Mouse (Mus musculus) gastrocnemius, postnatal 14 days (tissue): ENCODE measurements around the gene Macrod1. TPM values are rescaled to one million over a fixed set of nuclear protein-coding genes. Genes with fewer than 3 reads are reported as not detected.

ENCODE experiments used
- DNase-seq: peaks from one replicate; pipeline ENCODE4 v3.0.0; 2021; ENCODE audit warnings: mixed read lengths
- intact Hi-C: fragments of 180-260 bp; cut with DNase I; formaldehyde crosslinking; loops from one replicate; pipeline ENCODE4 v1.15.1; 2025; ENCODE audit warnings: low total_unique reads
- total RNA-seq, 2 experiments: library from RNA; stranded (reverse); gene quantifications; 2 replicates each; pipeline ENCODE4 v1.2.3; 2021

Gene Macrod1
- total RNA-seq, 2 experiments from 2014 or later = 187 to 192 TPM

DNA sequence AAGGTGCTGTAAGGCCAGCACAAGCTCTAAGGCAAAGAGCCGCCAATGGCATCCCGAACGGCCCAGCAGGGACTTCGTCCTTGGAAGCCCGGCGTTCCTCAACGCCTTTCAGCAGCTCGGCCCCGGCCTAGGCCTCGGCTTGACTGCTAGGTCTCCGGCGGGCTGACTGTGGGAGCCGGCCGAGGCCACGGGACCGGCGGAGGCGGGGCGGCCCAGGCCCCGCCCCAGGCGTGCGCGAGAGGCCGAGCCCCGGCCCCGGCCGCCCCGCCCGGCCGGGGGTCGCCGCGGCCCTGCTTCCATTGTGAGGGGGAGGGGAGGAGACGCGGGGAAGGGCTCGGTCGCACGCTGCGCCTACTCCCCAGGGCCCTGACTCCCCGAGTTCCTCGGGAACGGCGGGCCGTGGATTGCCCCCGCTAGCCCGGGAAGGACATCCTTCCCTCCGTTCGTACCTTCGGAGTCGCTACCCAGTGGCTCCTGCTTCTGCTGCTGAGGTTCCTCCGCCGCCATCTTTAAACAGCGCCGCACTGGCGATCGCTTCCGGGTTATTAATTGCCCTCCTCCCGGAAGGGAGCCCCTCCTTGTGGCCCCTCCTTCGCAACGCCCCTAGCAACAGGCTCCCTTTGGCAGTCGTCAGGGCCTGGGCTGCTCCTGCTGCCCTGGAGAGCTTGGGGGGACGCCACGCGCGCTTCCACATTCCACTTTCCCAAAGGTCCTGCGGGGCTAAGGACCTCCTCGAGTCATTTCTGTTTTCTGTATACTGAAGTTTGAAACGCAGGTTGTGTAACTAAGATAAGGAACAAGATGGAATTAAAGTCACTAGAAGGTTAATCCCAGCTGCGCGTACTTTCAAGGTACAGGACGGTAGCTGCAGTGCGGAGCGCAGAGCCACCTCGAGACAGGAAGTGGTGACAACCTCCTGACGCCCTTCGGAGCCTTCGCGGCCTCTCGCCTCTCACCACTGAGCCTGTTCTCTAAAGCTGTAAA, 149.4 kb downstream of the Macrod1 start, which contains the start of gene Otub1:
Gene Otub1, minus strand, starts transcription at position 564 of the 984 bp plus-strand sequence.
- intact Hi-C loops = no loop called here
- DNase-seq = peak; percentile 94

DNA sequence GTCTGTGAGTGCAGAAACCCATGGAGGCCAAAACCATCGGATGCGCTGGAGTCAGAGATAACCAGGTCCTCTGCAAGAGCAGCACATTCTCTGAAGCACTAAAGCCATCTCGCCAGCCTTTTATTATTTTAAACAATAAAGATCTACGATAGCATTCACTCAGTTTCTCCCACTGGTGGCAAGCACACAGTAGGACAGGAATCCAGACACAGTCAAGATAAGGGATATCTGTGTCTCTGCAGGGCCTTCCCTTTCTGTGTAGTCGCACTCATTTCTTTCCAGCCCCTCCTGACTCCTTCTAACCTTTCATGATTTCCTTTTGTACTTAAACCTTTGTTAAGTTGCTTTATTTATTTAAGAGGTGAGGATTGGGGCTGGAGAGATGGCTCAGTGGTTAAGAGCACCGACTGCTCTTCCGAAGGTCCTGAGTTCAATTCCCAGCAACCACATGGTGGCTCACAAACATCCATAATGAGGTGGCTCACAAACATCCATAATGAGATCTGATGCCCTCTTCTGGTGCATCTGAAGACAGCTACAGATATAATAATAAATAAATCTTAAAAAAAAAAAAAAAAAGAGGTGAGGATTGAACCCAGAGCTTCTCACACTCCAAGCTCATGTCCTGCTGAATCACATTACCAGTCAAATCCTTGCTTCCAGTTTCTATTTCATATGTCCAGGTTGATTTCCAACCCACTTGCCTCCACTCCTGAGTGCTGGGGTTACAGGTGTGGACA, 153.5 kb downstream of the Macrod1 start:
- DNase-seq = no peak
- intact Hi-C loops = no loop called here

DNA sequence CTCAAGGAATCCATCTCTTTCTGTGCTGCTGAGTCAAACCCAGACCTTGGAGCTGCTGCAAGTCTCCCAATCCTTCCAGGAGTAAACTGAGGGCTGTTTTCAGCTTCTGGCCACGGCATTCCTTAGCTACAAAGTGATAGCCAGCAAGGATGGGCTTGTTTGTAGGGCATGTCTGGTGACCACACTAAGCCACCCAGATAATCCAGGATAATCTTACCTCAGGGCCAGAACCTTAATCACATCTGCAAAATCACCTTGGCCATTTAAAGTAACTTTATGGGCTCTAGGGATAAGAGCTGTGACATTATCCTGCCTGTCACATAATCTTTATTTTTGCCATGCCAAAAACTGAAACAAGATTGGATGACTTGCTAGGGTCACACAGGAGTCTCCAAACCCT, 155.6 kb downstream of the Macrod1 start:
- no peak for DNase-seq
- intact Hi-C loops = no loop called here

DNA sequence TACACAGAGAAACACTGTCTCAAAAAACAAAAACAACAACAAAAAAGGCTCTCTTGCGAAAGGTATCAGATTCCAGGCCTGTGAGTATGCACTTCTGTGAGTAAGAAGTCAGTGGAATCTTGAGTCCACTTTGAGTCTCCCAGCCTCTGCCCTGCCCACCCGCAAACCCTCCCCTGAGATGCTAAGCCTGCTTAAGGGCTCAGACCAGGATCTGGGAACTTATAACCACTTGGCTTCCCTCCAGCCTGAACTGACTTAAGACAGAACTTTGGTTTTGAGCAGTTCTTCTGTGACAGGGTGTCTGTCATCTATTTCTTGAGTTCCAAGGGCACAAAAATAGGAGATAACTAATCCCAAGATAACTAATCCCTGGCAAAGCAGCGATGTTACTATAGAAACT, 156.4 kb downstream of the Macrod1 start:
- no peak for DNase-seq
- intact Hi-C loops = no loop called here

DNA sequence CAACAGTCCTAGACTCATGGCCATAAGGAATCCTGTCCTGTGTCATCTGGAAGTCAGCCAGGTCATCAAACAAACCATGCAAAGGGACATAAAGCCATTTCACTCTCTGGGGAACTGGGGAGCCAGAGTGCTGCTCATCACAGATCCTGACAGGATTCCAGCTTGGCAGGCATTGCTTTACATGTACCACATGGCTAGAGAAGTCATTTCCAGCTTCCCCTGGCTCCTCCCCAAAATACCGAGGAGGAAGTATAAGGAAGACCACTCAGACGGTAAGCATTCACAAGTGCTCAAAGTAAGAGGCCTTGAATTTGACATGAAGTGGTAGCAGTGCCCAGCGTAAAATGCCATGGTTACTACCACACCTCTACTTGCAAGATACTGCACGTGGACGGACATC, 157.9 kb downstream of the Macrod1 start:
- DNase-seq = no peak
- intact Hi-C loops = no loop called here

GRCm38 (mm10) chr19:7217162-7217925, 160.7 kb downstream of the Macrod1 start, which contains the start of gene Cox8a:
Cox8a (minus strand) TSS chr19:7217616.
- intact Hi-C loops = no loop called here
- DNase-seq = peak; percentile 96

DNA sequence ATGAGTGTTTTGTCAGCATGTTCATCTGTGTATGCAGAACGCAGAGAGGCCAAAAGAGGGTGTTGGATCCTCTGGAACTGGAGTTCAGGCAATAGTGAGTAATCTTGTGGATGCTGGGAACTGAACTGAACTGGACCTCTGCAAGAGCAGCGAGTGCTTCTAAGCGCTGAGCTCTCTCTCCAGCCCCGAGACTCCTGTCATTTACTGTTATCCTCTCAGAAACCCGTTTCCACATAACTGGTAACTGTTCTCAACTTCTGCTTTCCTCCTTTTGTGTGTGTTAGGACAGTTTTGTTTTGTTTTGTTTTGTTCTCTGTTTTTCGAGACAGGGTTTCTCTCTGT, 161.3 kb downstream of the Macrod1 start:
- DNase-seq = no peak
- intact Hi-C loops = no loop called here

GRCm38 (mm10) chr19:7218753-7219152, 162.1 kb downstream of the Macrod1 start:
- intact Hi-C loops = no loop called here
- DNase-seq = no peak

DNA sequence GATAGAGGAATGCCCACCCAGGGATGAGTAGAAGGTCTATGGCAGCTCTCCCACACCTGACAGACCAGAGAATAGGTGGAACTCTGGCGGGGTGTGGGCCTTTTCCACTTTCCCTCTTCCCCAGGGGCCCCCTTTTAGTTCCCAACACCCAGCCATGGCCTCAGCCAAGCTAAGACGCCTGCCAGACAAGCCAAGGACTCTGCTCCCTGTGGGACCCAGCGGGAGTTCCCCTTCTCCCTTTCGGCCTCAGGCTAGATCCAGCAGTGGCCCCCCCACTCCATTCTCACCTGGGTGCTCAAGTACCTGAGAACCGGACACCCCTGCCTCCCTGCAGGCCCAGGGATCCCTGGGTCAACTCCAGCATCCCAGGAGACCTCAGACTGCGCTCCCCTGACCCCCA, 165.6 kb downstream of the Macrod1 start:
- intact Hi-C loops = no loop called here
- DNase-seq = no peak

- no peak for DNase-seq
- intact Hi-C loops = no loop called here
These were observed 166.9 kb downstream of the Macrod1 start for GRCm38 (mm10) chr19:7223488-7223887.

GRCm38 (mm10) chr19:7224253-7224652, 167.6 kb downstream of the Macrod1 start:
- DNase-seq = no peak
- intact Hi-C loops = no loop called here

GRCm38 (mm10) chr19:7225096-7225690, 168.6 kb downstream of the Macrod1 start:
- no peak for DNase-seq
- intact Hi-C loops = no loop called here

DNA sequence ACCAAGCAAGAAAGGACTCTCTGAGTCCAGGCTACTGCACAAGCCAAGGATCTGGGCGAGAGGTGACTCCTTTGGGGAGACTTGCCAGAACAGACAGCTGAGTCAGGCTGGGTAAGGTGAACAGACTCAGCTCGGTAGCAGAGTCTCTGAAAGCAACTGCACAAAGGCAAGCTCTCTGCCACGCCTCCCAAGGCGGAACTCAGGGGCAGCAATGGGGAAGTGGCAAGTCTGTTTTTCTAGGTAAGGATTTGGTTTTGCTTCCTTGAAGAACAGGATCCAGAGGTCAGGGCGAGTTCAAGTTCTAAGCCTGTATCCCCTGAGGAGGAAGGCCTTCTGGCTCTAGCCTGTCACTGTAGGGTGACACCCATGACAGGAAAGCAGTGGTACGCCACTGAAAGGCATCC, 169.9 kb downstream of the Macrod1 start:
- DNase-seq = no peak
- intact Hi-C loops = no loop called here

DNA sequence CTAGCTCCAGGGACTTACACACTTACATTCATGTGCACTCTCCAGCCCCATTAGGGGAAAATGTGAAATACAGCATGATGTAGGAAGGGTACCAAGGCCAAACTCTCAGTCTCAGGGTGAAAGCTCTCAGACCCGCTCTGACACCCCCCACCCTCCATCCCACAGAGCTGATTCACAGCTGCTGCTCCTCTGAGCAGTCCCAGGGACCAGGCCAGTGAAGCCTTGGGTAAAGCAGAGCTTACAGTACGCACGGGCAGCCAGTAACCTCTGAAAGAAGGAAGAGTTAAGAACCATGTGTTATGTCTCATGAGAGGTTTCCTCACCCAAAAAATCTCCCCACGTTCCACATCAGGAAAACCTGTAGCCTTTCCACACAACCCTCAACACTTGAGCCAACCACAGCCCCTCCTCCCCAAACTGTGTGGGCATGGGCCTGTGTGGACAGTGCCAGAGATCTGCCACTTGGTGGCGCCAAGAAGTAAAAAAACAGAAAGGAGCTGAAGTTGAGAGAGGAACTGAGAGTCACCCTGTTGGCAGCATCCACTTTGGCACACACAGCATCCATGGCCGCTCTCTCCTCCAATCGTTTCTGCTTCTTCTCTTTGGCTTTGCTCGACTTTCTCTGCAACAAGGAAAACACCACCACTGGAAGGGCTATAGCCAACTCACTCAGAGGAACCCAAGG, 178.1 kb downstream of the Macrod1 start:
- DNase-seq = peak; percentile 78
- intact Hi-C loops = loop anchor here (10.0 kb wide), 1 partner anchor 190 kb away; no protein-coding TSS in a partner anchor

- DNase-seq = no peak
- intact Hi-C loops = loop anchor here (10.0 kb wide), 1 partner anchor 189 kb away; no protein-coding TSS in a partner anchor
These were observed 178.9 kb downstream of the Macrod1 start for GRCm38 (mm10) chr19:7235461-7235860.

GRCm38 (mm10) chr19:7236011-7236410, 179.4 kb downstream of the Macrod1 start:
- DNase-seq = no peak
- intact Hi-C loops = loop anchor here (10.0 kb wide), 1 partner anchor 189 kb away; no protein-coding TSS in a partner anchor

DNA sequence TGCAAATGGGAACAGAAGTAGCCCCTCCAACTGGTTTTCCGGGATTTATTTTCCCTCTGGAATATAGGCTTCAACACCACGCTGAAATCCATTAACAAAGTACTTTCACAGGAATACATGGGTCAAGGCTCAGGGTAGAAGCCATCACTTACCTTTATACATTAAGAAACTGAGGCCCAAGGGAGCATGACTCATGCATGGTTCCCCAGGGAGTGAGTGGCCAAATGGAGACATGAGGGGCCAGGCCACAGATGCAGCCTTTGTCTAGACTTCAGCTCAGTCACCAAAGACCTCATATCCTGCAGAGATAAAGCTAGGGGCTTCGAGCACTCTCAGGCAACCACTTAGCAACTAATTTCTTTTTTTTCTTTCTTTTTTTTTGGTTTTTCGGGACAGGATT, 180.1 kb downstream of the Macrod1 start:
- DNase-seq = no peak
- intact Hi-C loops = loop anchor here (10.0 kb wide), 1 partner anchor 188 kb away; no protein-coding TSS in a partner anchor

GRCm38 (mm10) chr19:7239574-7239973, 183.0 kb downstream of the Macrod1 start:
- intact Hi-C loops = loop anchor here (10.0 kb wide), 1 partner anchor 185 kb away; no protein-coding TSS in a partner anchor
- DNase-seq = no peak

- no peak for DNase-seq
- intact Hi-C loops = no loop called here
These were observed 183.7 kb downstream of the Macrod1 start for GRCm38 (mm10) chr19:7240291-7240690.
